Mouse (Mus musculus): Measurements from ENCODE around the gene Adprm. TPM values are rescaled to one million over a fixed set of nuclear protein-coding genes. Genes with fewer than 3 reads are reported as not detected.
A peak's percentile ranks its signal among the peaks of the same experiment; 100 is the strongest.

The Adprm gene
- total RNA-seq (2014; rRNA removed) (15.6 and 18.9 TPM in 2 replicates), polyA plus RNA-seq (2015; fragmentation: Nextera tagmentation; extraction: Ambion mirVana) (25.3 and 29.5 TPM in 2 replicates)

GRCm38 (mm10) chr11:67052321-67052952 lies at the start of gene Adprm, which contains the start of gene Sco1:
TSS of gene Adprm (minus strand) at chr11:67052594.
TSS of gene Sco1 (plus strand) at chr11:67052670.
- peak within 1 kb of the TSS; percentile 99 for H3K4me3 ChIP-seq (ENCODE audit: low read length)
- H3K9ac ChIP-seq (replicated peaks; ENCODE audit: low read length): peak within 1 kb of the TSS; percentile 81
- peak; percentile 72 for TF ChIP-seq CTCF (IDR thresholded peaks at IDR 0.05; ENCODE audit: low read depth)
- ATAC-seq (peak; percentile 97), DNase-seq (ENCODE audit: low spot score) (peak; percentile 93)
- peaks cover 10% of the 10 kb centered on the region; the same call in 1 of the 2 replicates for H3K4me1 ChIP-seq (ENCODE audit: insufficient read depth, low read length)
- peak within 1 kb of the TSS; percentile 83 for H3K4me2 ChIP-seq (ENCODE audit: low read depth, low read length)
- H3K27ac ChIP-seq: peak within 1 kb of the TSS; percentile 82
- WGBS: under 1% methylated on average over 49 of the region's 50 CpGs
- no peaks in the 10 kb centered on the region for H3K27me3 ChIP-seq (ENCODE audit: insufficient read depth, low read length)
- H3K36me3 ChIP-seq (ENCODE audit: insufficient read depth, low read length): peaks cover 17% of the 10 kb centered on the region
- no peaks in the 10 kb centered on the region for H3K9me3 ChIP-seq (ENCODE audit: low read length)

GRCm38 (mm10) chr11:67101713-67102112 lies 49.3 kb upstream of the Adprm start:
- ATAC-seq (no peak), DNase-seq (ENCODE audit: low spot score) (peak; percentile 68)
- no peaks in the 10 kb centered on the region for H3K4me1 ChIP-seq (ENCODE audit: insufficient read depth, low read length)
- 27% methylated on average over 8 of the region's 8 CpGs for WGBS
- peak; percentile 75 for TF ChIP-seq CTCF (IDR thresholded peaks at IDR 0.05; ENCODE audit: low read depth)
- H3K4me3 ChIP-seq (ENCODE audit: low read length): no peak overlapping the region
- H3K9me3 ChIP-seq (ENCODE audit: low read length): no peaks in the 10 kb centered on the region
- H3K36me3 ChIP-seq (ENCODE audit: insufficient read depth, low read length): no peaks in the 10 kb centered on the region
- no peak overlapping the region for H3K4me2 ChIP-seq (ENCODE audit: low read depth, low read length)
- no peak overlapping the region for H3K9ac ChIP-seq (replicated peaks; ENCODE audit: low read length)
- no peak overlapping the region for H3K27ac ChIP-seq
- H3K27me3 ChIP-seq (ENCODE audit: insufficient read depth, low read length): no peaks in the 10 kb centered on the region

GRCm38 (mm10) chr11:67100169-67100568 lies 47.8 kb upstream of the Adprm start:
- Histone ChIP-seq H3K4me3 (ENCODE audit: low read length) (no peak overlapping the region), H3K36me3 (ENCODE audit: insufficient read depth, low read length) (no peaks in the 10 kb centered on the region), H3K27me3 (ENCODE audit: insufficient read depth, low read length) (no peaks in the 10 kb centered on the region), H3K27ac (no peak overlapping the region), H3K4me2 (ENCODE audit: low read depth, low read length) (no peak overlapping the region), H3K9me3 (ENCODE audit: low read length) (no peaks in the 10 kb centered on the region), H3K4me1 (ENCODE audit: insufficient read depth, low read length) (no peaks in the 10 kb centered on the region), H3K9ac (replicated peaks; ENCODE audit: low read length) (no peak overlapping the region)
- ATAC-seq (no peak), DNase-seq (ENCODE audit: low spot score) (peak; percentile 50)
- TF ChIP-seq CTCF (IDR thresholded peaks at IDR 0.05; ENCODE audit: low read depth): peak; percentile 64
- 35% methylated on average over 6 of the region's 6 CpGs for WGBS

- Histone ChIP-seq H3K4me2 (ENCODE audit: low read depth, low read length) (no peak overlapping the region), H3K4me3 (ENCODE audit: low read length) (no peak overlapping the region), H3K9ac (replicated peaks; ENCODE audit: low read length) (no peak overlapping the region), H3K36me3 (ENCODE audit: insufficient read depth, low read length) (no peaks in the 10 kb centered on the region), H3K27ac (no peak overlapping the region), H3K27me3 (ENCODE audit: insufficient read depth, low read length) (no peaks in the 10 kb centered on the region), H3K4me1 (ENCODE audit: insufficient read depth, low read length) (no peaks in the 10 kb centered on the region), H3K9me3 (ENCODE audit: low read length) (no peaks in the 10 kb centered on the region)
- DNase-seq (ENCODE audit: low spot score): no peak
- no peak for ATAC-seq
- WGBS: 94% methylated on average over 16 of the region's 16 CpGs
- no peak for TF ChIP-seq CTCF (IDR thresholded peaks at IDR 0.05; ENCODE audit: low read depth)
These were observed 46.8 kb upstream of the Adprm start for GRCm38 (mm10) chr11:67099241-67099640.

- TF ChIP-seq CTCF (IDR thresholded peaks at IDR 0.05; ENCODE audit: low read depth): no peak
- Histone ChIP-seq H3K4me3 (ENCODE audit: low read length) (no peak overlapping the region), H3K27me3 (ENCODE audit: insufficient read depth, low read length) (no peaks in the 10 kb centered on the region), H3K27ac (no peak overlapping the region), H3K4me2 (ENCODE audit: low read depth, low read length) (no peak overlapping the region), H3K9ac (replicated peaks; ENCODE audit: low read length) (no peak overlapping the region), H3K36me3 (ENCODE audit: insufficient read depth, low read length) (no peaks in the 10 kb centered on the region), H3K9me3 (ENCODE audit: low read length) (no peaks in the 10 kb centered on the region), H3K4me1 (ENCODE audit: insufficient read depth, low read length) (no peaks in the 10 kb centered on the region)
- WGBS: 81% methylated on average over 11 of the region's 11 CpGs
- no peak for DNase-seq (ENCODE audit: low spot score)
- ATAC-seq: no peak
These were observed 46.0 kb upstream of the Adprm start for GRCm38 (mm10) chr11:67098427-67098826.

- no peaks in the 10 kb centered on the region for H3K36me3 ChIP-seq (ENCODE audit: insufficient read depth, low read length)
- no peaks in the 10 kb centered on the region for H3K4me1 ChIP-seq (ENCODE audit: insufficient read depth, low read length)
- TF ChIP-seq CTCF (IDR thresholded peaks at IDR 0.05; ENCODE audit: low read depth): no peak
These were observed 45.3 kb upstream of the Adprm start for GRCm38 (mm10) chr11:67097709-67098108.

GRCm38 (mm10) chr11:67094470-67094869 lies 42.1 kb upstream of the Adprm start:
- no peak for TF ChIP-seq CTCF (IDR thresholded peaks at IDR 0.05; ENCODE audit: low read depth)
- Histone ChIP-seq H3K27me3 (ENCODE audit: insufficient read depth, low read length) (no peaks in the 10 kb centered on the region), H3K27ac (no peak overlapping the region), H3K4me2 (ENCODE audit: low read depth, low read length) (no peak overlapping the region), H3K4me3 (ENCODE audit: low read length) (no peak overlapping the region), H3K36me3 (ENCODE audit: insufficient read depth, low read length) (no peaks in the 10 kb centered on the region), H3K9ac (replicated peaks; ENCODE audit: low read length) (no peak overlapping the region), H3K4me1 (ENCODE audit: insufficient read depth, low read length) (no peaks in the 10 kb centered on the region), H3K9me3 (ENCODE audit: low read length) (no peaks in the 10 kb centered on the region)
- ATAC-seq (no peak), DNase-seq (ENCODE audit: low spot score) (no peak)
- 81% methylated on average over 29 of the region's 29 CpGs for WGBS

More at GRCm38 (mm10) chr11:67097709-67098108, 45.3 kb upstream of the Adprm start:
- Histone ChIP-seq H3K9me3 (ENCODE audit: low read length) (no peaks in the 10 kb centered on the region), H3K4me2 (ENCODE audit: low read depth, low read length) (no peak overlapping the region), H3K4me3 (ENCODE audit: low read length) (no peak overlapping the region), H3K9ac (replicated peaks; ENCODE audit: low read length) (no peak overlapping the region), H3K27me3 (ENCODE audit: insufficient read depth, low read length) (no peaks in the 10 kb centered on the region), H3K27ac (no peak overlapping the region)
- DNase-seq (ENCODE audit: low spot score): no peak
- WGBS: 92% methylated on average over 10 of the region's 10 CpGs
- no peak for ATAC-seq

Data from hindbrain, postnatal 0 days (tissue).